Mouse (Mus musculus) G1E-ER4 (cell line): ENCODE results near the gene Cav3. TPM values are rescaled to one million over a fixed set of nuclear protein-coding genes. Genes with fewer than 3 reads are reported as not detected.

ENCODE experiments used
- GATA1 ChIP-seq: IDR thresholded peaks from one replicate; pipeline ENCODE4 v1.8.0; 2012; ENCODE audit warnings: low read length, inconsistent platforms
- polyA plus RNA-seq: library from polyadenylated mRNA; stranded (reverse); fragments of >175 nt; gene quantifications from 2 replicates; pipeline ENCODE4 v1.2.3, GENCODE M21; 2012

Cav3 gene
- polyA plus RNA-seq, 1 experiment: not detected

DNA sequence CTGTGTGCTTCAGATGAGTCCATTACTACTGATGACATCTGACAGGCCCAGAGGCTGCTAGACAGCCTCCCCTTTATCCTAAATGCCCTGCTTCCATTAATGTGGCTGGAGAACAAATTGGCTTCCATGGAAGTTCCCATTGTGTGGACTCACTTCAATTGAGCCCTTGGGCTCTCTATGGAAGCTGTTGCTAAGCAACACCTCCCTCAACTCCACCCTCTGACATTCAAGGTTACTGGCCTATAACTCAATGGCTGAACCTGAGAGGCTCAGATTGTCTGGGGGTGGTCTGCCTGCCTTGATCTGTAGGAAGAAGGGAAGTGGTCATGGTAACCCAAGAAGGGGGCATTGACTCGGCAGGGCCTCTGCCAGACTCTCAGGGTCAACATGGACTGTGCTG, 57.2 kb downstream of the Cav3 start:
- no peak for TF ChIP-seq GATA1

DNA sequence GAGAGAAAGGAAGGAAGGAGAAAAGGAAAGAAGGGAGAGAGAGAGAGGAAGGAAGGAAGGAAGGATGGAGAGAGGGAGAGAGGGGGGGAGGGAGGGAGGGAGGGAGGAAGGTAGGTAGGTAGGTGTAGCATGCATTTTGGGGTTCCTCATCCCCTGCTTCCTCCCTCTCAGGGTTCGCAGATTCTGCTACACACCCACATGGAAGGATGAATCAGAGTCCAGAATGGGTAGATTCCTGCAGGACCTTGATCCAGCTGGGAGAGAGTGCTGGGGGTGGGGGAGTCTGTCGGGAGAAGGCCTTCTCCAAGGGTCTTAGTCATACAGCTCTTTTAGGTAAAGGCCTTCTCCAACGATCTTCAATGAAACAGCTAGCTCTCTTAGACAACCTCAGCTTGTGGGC, 58.3 kb downstream of the Cav3 start:
- TF ChIP-seq GATA1: no peak

- no peak for TF ChIP-seq GATA1
Observed at GRCm38 (mm10) chr6:112517991-112518390, 58.7 kb downstream of the Cav3 start.

Other genes starting within 250 kb of the Cav3 start
- gene Lmcd1, start 185.7 kb upstream of the Cav3 start, polyA plus RNA-seq: not detected in 2 replicates
- gene Ssu2, start 71.5 kb upstream of the Cav3 start, polyA plus RNA-seq: not detected in 2 replicates
- 0.02 TPM in 1 of 2 replicates, not detected in the other for gene Oxtr, start 30.4 kb downstream of the Cav3 start, polyA plus RNA-seq
- gene Rad18, start 237.2 kb downstream of the Cav3 start, polyA plus RNA-seq: 2.1 and 3.0 TPM in 2 replicates